Comparison of ENCODE assay signal across 9 mouse cellular contexts in the genomic region with DNA sequence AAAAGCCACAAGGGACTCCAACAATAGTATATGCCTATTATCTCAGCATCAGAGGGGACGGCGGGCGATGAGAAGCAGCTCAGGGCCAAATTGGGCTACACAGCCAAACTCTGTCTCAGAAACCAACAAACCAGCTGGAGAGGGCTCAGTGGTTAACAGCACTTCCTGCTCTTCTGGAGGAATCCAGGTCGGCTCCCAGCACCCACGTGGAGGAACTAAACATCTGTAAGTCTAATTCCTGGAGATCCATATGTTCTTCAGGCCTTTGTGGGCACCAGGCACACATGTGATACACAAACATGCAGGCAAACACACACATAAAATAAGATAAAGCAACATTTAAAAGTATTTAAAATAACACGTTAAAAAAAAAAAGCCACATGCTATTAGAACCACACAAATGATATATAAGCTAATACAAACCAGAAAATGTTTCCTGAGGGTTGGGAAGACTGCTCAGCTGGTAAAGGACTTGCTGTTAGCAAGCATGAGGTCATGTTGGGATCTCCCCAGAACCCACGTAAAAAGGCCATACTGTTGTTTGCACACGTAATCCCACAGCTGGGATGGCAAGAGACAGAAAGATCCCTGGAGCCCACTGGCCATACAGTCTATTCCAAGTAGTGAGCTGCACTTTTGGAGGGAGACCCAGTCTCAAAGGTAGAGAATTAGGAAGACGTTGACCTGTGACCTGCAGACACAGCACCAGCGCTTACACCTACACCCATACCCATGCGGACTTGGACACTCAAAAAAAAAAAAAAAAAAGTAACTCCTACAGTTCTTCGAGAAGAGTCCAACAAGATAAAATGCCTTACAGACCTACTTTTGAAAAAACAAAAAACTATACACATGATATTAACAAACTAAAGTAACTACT. TPM values are rescaled to one million over a fixed set of nuclear protein-coding genes. Genes with fewer than 3 reads are reported as not detected.
DNase-seq lines count a peak whose midpoint lies in the region; ATAC-seq lines count a peak whose summit lies in the region.
"Had no signal": no experiment of that assay in that cellular context is flagged by ENCODE, and none has a peak within 500 bp of the region (broad histone marks: within the 10 kb centered on the region; RNA-seq: fewer than 3 reads in every experiment).

No protein-coding gene starts in this region.

- whole genome bisulfite sequencing in kidney, embryonic 16.5 days: 50% methylated on average over 12 of the region's 12 CpGs
- 63% methylated on average over 12 of the region's 12 CpGs for WGBS in hindbrain, embryonic 13.5 days
- 61% methylated on average over 12 of the region's 12 CpGs for whole genome bisulfite sequencing in midbrain, embryonic 14.5 days

- H3K36me3 ChIP-seq in kidney, embryonic 16.5 days (ENCODE audit: insufficient read depth, low read length): peaks cover 28% of the 10 kb centered on the region
- H3K36me3 ChIP-seq in hindbrain, embryonic 13.5 days: peaks cover 33% of the 10 kb centered on the region
- peaks cover 36% of the 10 kb centered on the region for H3K36me3 ChIP-seq in midbrain, embryonic 14.5 days (ENCODE audit: control insufficient read depth, insufficient read depth, low read length)

- no peaks in the 10 kb centered on the region for H3K27me3 ChIP-seq in kidney, embryonic 16.5 days (ENCODE audit: insufficient read depth, low read length)
- H3K27me3 ChIP-seq in hindbrain, embryonic 13.5 days: no peaks in the 10 kb centered on the region
- no peaks in the 10 kb centered on the region for H3K27me3 ChIP-seq in midbrain, embryonic 14.5 days (ENCODE audit: control insufficient read depth, insufficient read depth, low read length)

- H3K4me3 ChIP-seq in kidney, embryonic 16.5 days (ENCODE audit: low read length): peak overlapping the region; percentile 82
- H3K4me3 ChIP-seq in hindbrain, embryonic 13.5 days: peak overlapping the region; percentile 99
- peak overlapping the region; percentile 91 for H3K4me3 ChIP-seq in midbrain, embryonic 14.5 days (replicated peaks; ENCODE audit: low read depth, low read length)

- no peaks in the 10 kb centered on the region for H3K9me3 ChIP-seq in kidney, embryonic 16.5 days (ENCODE audit: low read length)
- H3K9me3 ChIP-seq in hindbrain, embryonic 13.5 days: no peaks in the 10 kb centered on the region
- no peaks in the 10 kb centered on the region for H3K9me3 ChIP-seq in midbrain, embryonic 14.5 days (ENCODE audit: control insufficient read depth, low read length)

- peaks cover 22% of the 10 kb centered on the region for H3K4me1 ChIP-seq in kidney, embryonic 16.5 days (ENCODE audit: insufficient read depth, low read length)
- H3K4me1 ChIP-seq in hindbrain, embryonic 13.5 days (replicated peaks): peaks cover 36% of the 10 kb centered on the region
- peaks cover 15% of the 10 kb centered on the region for H3K4me1 ChIP-seq in midbrain, embryonic 14.5 days (ENCODE audit: control insufficient read depth, insufficient read depth, low read length)

- H3K9ac ChIP-seq in kidney, embryonic 16.5 days (replicated peaks; ENCODE audit: low read length): peak overlapping the region; percentile 93
- H3K9ac ChIP-seq in hindbrain, embryonic 13.5 days: peak overlapping the region; percentile 93
- peak overlapping the region; percentile 86 for H3K9ac ChIP-seq in midbrain, embryonic 14.5 days (replicated peaks; ENCODE audit: low read length)

- no peak for DNase-seq in kidney, adult 9 months
- DNase-seq in Muller cell, postnatal 12 days (ENCODE audit: inconsistent ontology term): peak; percentile 31
- no peak for DNase-seq in midbrain, embryonic 14.5 days
- DNase-seq in spleen, adult 18-20 months: no peak
- DNase-seq in cerebellum, adult 18-20 months: no peak
- DNase-seq: adrenal gland, postnatal 10 days had no signal

- ATAC-seq in kidney, embryonic 16.5 days (ENCODE audit: low FRiP score, low TSS enrichment): no peak
- ATAC-seq in hindbrain, embryonic 13.5 days (ENCODE audit: low FRiP score): no peak
- no peak for ATAC-seq in midbrain, embryonic 14.5 days (ENCODE audit: low FRiP score, low TSS enrichment)
- ATAC-seq in monocyte, adult 5-6 weeks (replicated peaks; ENCODE audit: insufficient number of reproducible peaks, low FRiP score, low TSS enrichment, poor library complexity, severe bottlenecking): no peak

- H3K27ac ChIP-seq in kidney, embryonic 16.5 days (ENCODE audit: low read length): no peak overlapping the region
- no peak overlapping the region for H3K27ac ChIP-seq in hindbrain, embryonic 13.5 days
- H3K27ac ChIP-seq in midbrain, embryonic 14.5 days (replicated peaks; ENCODE audit: low read depth, low read length): no peak overlapping the region

- H3K4me2 ChIP-seq in kidney, embryonic 16.5 days (replicated peaks; ENCODE audit: low read depth, low read length): peak overlapping the region; percentile 74
- H3K4me2 ChIP-seq in hindbrain, embryonic 13.5 days: peak overlapping the region; percentile 98
- peak overlapping the region; percentile 93 for H3K4me2 ChIP-seq in midbrain, embryonic 14.5 days (ENCODE audit: low read length)

RNA-seq across cellular contexts. Expression of gene Srp68, which starts 1.2 kb away (rescaled TPM):
- polyA plus RNA-seq in kidney, embryonic 16.5 days (2015; fragmentation: Nextera tagmentation; extraction: Ambion mirVana): 95.9 and 96.7 TPM in 2 replicates
- polyA plus RNA-seq in hindbrain, embryonic 13.5 days (2015; fragmentation: Nextera tagmentation; extraction: Ambion mirVana): 63.7 and 64.4 TPM in 2 replicates
- 49.5 and 57.1 TPM in 2 replicates for polyA plus RNA-seq in midbrain, embryonic 14.5 days (2014; fragmentation: Nextera tagmentation; extraction: Ambion mirVana)
- 18.0 to 34.3 TPM (median 25.7 TPM) in 3 replicates for total RNA-seq in monocyte, adult 5-6 weeks (2017)

RNA-seq across cellular contexts. Expression of gene Galr2, which starts 7.9 kb away (rescaled TPM):
- 0.14 and 0.19 TPM in 2 replicates for polyA plus RNA-seq in kidney, embryonic 16.5 days (2015; fragmentation: Nextera tagmentation; extraction: Ambion mirVana)
- polyA plus RNA-seq in hindbrain, embryonic 13.5 days (2015; fragmentation: Nextera tagmentation; extraction: Ambion mirVana): 0.27 and 0.56 TPM in 2 replicates
- polyA plus RNA-seq in midbrain, embryonic 14.5 days (2014; fragmentation: Nextera tagmentation; extraction: Ambion mirVana): 0.30 and 0.55 TPM in 2 replicates
- not detected in 3 replicates for total RNA-seq in monocyte, adult 5-6 weeks (2017)

RNA-seq across cellular contexts. Expression of gene Exoc7, which starts 34.2 kb away (rescaled TPM):
- polyA plus RNA-seq in kidney, embryonic 16.5 days (2015; fragmentation: Nextera tagmentation; extraction: Ambion mirVana): 71.5 and 72.5 TPM in 2 replicates
- 94.4 and 97.5 TPM in 2 replicates for polyA plus RNA-seq in hindbrain, embryonic 13.5 days (2015; fragmentation: Nextera tagmentation; extraction: Ambion mirVana)
- polyA plus RNA-seq in midbrain, embryonic 14.5 days (2014; fragmentation: Nextera tagmentation; extraction: Ambion mirVana): 122 and 125 TPM in 2 replicates
- 39.7 to 67.5 TPM (median 48.1 TPM) in 3 replicates for total RNA-seq in monocyte, adult 5-6 weeks (2017)

RNA-seq across cellular contexts. Expression of gene Evpl, which starts 35.0 kb away (rescaled TPM):
- polyA plus RNA-seq in kidney, embryonic 16.5 days (2015; fragmentation: Nextera tagmentation; extraction: Ambion mirVana): 3.5 and 4.1 TPM in 2 replicates
- 0.35 and 0.43 TPM in 2 replicates for polyA plus RNA-seq in hindbrain, embryonic 13.5 days (2015; fragmentation: Nextera tagmentation; extraction: Ambion mirVana)
- 0.36 and 0.43 TPM in 2 replicates for polyA plus RNA-seq in midbrain, embryonic 14.5 days (2014; fragmentation: Nextera tagmentation; extraction: Ambion mirVana)
- 0.21 TPM in 1 of 3 replicates, not detected in the others for total RNA-seq in monocyte, adult 5-6 weeks (2017)
